Mouse (Mus musculus) heart, adult 2 months (tissue): ENCODE data around the gene Hmgn1. TPM values are rescaled to one million over a fixed set of nuclear protein-coding genes. Genes with fewer than 3 reads are reported as not detected.
A peak's percentile ranks its signal among the peaks of the same experiment; 100 is the strongest.
"Not testable (repeated sequence)": the region's sequence is repeated elsewhere in the genome, so short reads cannot be mapped to it uniquely, and the experiment has no call there.

Experiments used
- DNase-seq, 2 experiments: peaks; one replicate each; pipeline ENCODE4 v3.0.0; 2021
- H3K27ac ChIP-seq: fragments of 200-600 bp; 2 replicates; pipeline ENCODE4 v1.8.1; 2022
- H3K27me3 ChIP-seq: fragments of 200-500 bp; 2 replicates; pipeline ENCODE4 v1.6.1; 2012; ENCODE audit warnings: mild to moderate bottlenecking, low read length, inconsistent platforms, mixed read lengths; ENCODE audit not compliant: control insufficient read depth, insufficient read depth
- H3K36me3 ChIP-seq: fragments of 200-500 bp; 2 replicates; pipeline ENCODE4 v1.6.1; 2012; ENCODE audit warnings: low read length, inconsistent platforms; ENCODE audit not compliant: control insufficient read depth, insufficient read depth
- H3K4me1 ChIP-seq: fragments of 200-500 bp; 2 replicates; pipeline ENCODE4 v1.6.1; 2011; ENCODE audit warnings: low read length; ENCODE audit not compliant: control insufficient read depth, insufficient read depth
- H3K4me3 ChIP-seq: fragments of 200-600 bp; 2 replicates; pipeline ENCODE4 v1.8.1; 2022
- H3K79me2 ChIP-seq: fragments of 200-500 bp; replicated peaks from 2 replicates; pipeline ENCODE4 v1.6.1; 2012; ENCODE audit warnings: mild to moderate bottlenecking, inconsistent platforms, low read length, moderate library complexity, mixed read lengths; ENCODE audit not compliant: control insufficient read depth, insufficient read depth
- H3K9ac ChIP-seq: fragments of 200-500 bp; 2 replicates; pipeline ENCODE4 v1.6.1; 2012; ENCODE audit warnings: low read depth, mild to moderate bottlenecking, control low read depth, inconsistent platforms, low read length, mixed read lengths
- CTCF ChIP-seq: fragments of 200-600 bp; IDR thresholded peaks from 2 replicates; pipeline ENCODE4 v1.8.1; 2022; ENCODE audit warnings: antibody characterized with exemption, mild to moderate bottlenecking, moderate library complexity
- EP300 ChIP-seq: fragments of 200-500 bp; IDR thresholded peaks from 2 replicates; pipeline ENCODE4 v1.6.1; 2011; ENCODE audit warnings: low read depth, low read length, control low read depth; ENCODE audit not compliant: insufficient read depth
- POLR2A ChIP-seq: fragments of 200-500 bp; IDR thresholded peaks from 2 replicates; pipeline ENCODE4 v1.6.1; 2011; ENCODE audit warnings: mild to moderate bottlenecking, low read depth, low read length, control low read depth; ENCODE audit not compliant: insufficient read depth
- WGBS: fragments of 180-500 bp; shearing (Covaris S2); methylation state at CpG from one replicate; pipeline ENCODE4 v1.1.7; 2018; 5-methylcytosine and 5-hydroxymethylcytosine counted together
- intact Hi-C: fragments of 180-260 bp; cut with DNase I; formaldehyde crosslinking; loops from one replicate; pipeline ENCODE4 v1.15.1; 2025
- polyA plus RNA-seq: library from polyadenylated mRNA; depleted of rRNA; stranded (reverse); fragments of >200 nt; gene quantifications from 2 replicates; pipeline ENCODE4 v1.2.3, GENCODE M21; 2012
- total RNA-seq, 2 experiments: library from RNA; stranded (reverse); gene quantifications; 2 replicates each; pipeline ENCODE4 v1.2.3; 2021

The Hmgn1 gene
- total and polyA plus RNA-seq, 3 experiments, result 14.6 to 53.1 (median 47.9) TPM

GRCm38 (mm10) chr16:96145110-96145800, 17.7 kb upstream of the Hmgn1 start, which contains the start of gene Wrb:
Wrb (plus strand) TSS chr16:96145407.
- WGBS, result under 1% methylated on average over 59 of the region's 68 CpGs
- Histone ChIP-seq H3K27me3 (no peaks in the 10 kb centered on the region), H3K4me3 (peak within 1 kb of the TSS; percentile 86), H3K9ac (peak within 1 kb of the TSS; percentile 70), H3K79me2 (no peaks in the 10 kb centered on the region), H3K4me1 (no peaks in the 10 kb centered on the region), H3K27ac (peak within 1 kb of the TSS; percentile 10; the same call in 1 of the 2 replicates), H3K36me3 (no peaks in the 10 kb centered on the region)
- intact Hi-C loops, result loop anchor here (1.0 to 5.0 kb wide), 2 partner anchors 63 to 153 kb away; partner anchors contain the start of genes Brwd1 and Psmg1
- TF ChIP-seq EP300, result peak; percentile 96
- TF ChIP-seq POLR2A, result peak; percentile 76
- TF ChIP-seq CTCF, result peak; percentile 96; the same call in 1 of the 2 replicates
- DNase-seq, result peak; percentile 99 to 100

GRCm38 (mm10) chr16:96144748-96145109, 17.2 kb upstream of the Hmgn1 start:
- H3K9ac ChIP-seq, H3K79me2 ChIP-seq, H3K4me1 ChIP-seq, H3K27me3 ChIP-seq, H3K27ac ChIP-seq, DNase-seq, H3K36me3 ChIP-seq: not testable (repeated sequence)
- H3K4me3 ChIP-seq, result peak overlapping the region; percentile 33; the same call in 1 of the 2 replicates
- intact Hi-C loops, result loop anchor here (1.0 to 5.0 kb wide), 2 partner anchors 62 to 152 kb away; partner anchors contain the start of genes Brwd1 and Psmg1
- WGBS, result 24% methylated on average over 6 of the region's 6 CpGs

- Histone ChIP-seq H3K27ac (peak overlapping the region; percentile 92), H3K27me3 (no peaks in the 10 kb centered on the region), H3K79me2 (no peaks in the 10 kb centered on the region), H3K4me1 (0 out of 2 replicates have a peak, but pooled peaks cover 2% of the 10 kb centered on the region), H3K36me3 (peaks cover 14% of the 10 kb centered on the region; the same call in 1 of the 2 replicates), H3K4me3 (peak overlapping the region; percentile 63), H3K9ac (peak overlapping the region; percentile 77)
- DNase-seq, result no peak
- WGBS, result 4% methylated on average over 9 of the region's 9 CpGs
- intact Hi-C loops, result loop anchor here (1.0 to 2.0 kb wide), 2 partner anchors 14 to 46 kb away; partner anchors contain the start of gene Brwd1
- TF ChIP-seq EP300 (no peak), POLR2A (no peak), CTCF (no peak)
Observed at GRCm38 (mm10) chr16:96128466-96128865, 937 bp upstream of the Hmgn1 start.

- Histone ChIP-seq H3K27me3 (no peaks in the 10 kb centered on the region), H3K4me3 (peak overlapping the region; percentile 63), H3K9ac (peak overlapping the region; percentile 84), H3K4me1 (0 out of 2 replicates have a peak, but pooled peaks cover 2% of the 10 kb centered on the region), H3K27ac (peak overlapping the region; percentile 92), H3K79me2 (no peaks in the 10 kb centered on the region), H3K36me3 (peaks cover 14% of the 10 kb centered on the region; the same call in 1 of the 2 replicates)
- TF ChIP-seq CTCF (no peak), EP300 (no peak), POLR2A (no peak)
- WGBS, result under 1% methylated on average over 52 of the region's 52 CpGs
- DNase-seq, result no peak
- intact Hi-C loops, result no loop called here
Observed at GRCm38 (mm10) chr16:96127288-96127656, 257 bp downstream of the Hmgn1 start.

GRCm38 (mm10) chr16:96126684-96127171, 801 bp downstream of the Hmgn1 start:
- Histone ChIP-seq H3K27ac (peak overlapping the region; percentile 92), H3K9ac (peak overlapping the region; percentile 84), H3K4me1 (0 out of 2 replicates have a peak, but pooled peaks cover 2% of the 10 kb centered on the region), H3K36me3 (peaks cover 14% of the 10 kb centered on the region; the same call in 1 of the 2 replicates), H3K79me2 (no peaks in the 10 kb centered on the region), H3K4me3 (peak overlapping the region; percentile 63), H3K27me3 (no peaks in the 10 kb centered on the region)
- DNase-seq, result no peak
- intact Hi-C loops, result no loop called here
- TF ChIP-seq POLR2A (no peak), CTCF (no peak), EP300 (no peak)
- 4% methylated on average over 19 of the region's 19 CpGs for WGBS

GRCm38 (mm10) chr16:96120022-96120623, 7.4 kb downstream of the Hmgn1 start:
- Histone ChIP-seq H3K4me1 (no peaks in the 10 kb centered on the region), H3K27me3 (no peaks in the 10 kb centered on the region), H3K4me3 (no peak overlapping the region), H3K9ac (no peak overlapping the region), H3K79me2 (no peaks in the 10 kb centered on the region), H3K36me3 (peaks cover 3% of the 10 kb centered on the region), H3K27ac (no peak overlapping the region)
- WGBS, result 66% methylated on average over 4 of the region's 4 CpGs
- DNase-seq, result no peak
- TF ChIP-seq CTCF (no peak), EP300 (no peak), POLR2A (no peak)
- intact Hi-C loops, result no loop called here
